In genomic region chr5:29818287-29818686, GRCm38 (mm10) we compare ENCODE assay signal across 23 mouse cellular contexts.
"Had no signal": no experiment of that assay in that cellular context is flagged by ENCODE, and none has a peak within 500 bp of the region (broad histone marks: within the 10 kb centered on the region; RNA-seq: fewer than 3 reads in every experiment).

No protein-coding gene starts in this region.

- H3K4me3 ChIP-seq: layer of hippocampus, adult 2 months; left cerebral cortex, adult 2 months; megakaryocyte, embryonic 14.5 days; midbrain, embryonic 10.5 days; midbrain, embryonic 13.5 days; myocyte; neural tube, embryonic 13.5 days had no signal

- H3K36me3 ChIP-seq: midbrain, embryonic 10.5 days; midbrain, embryonic 13.5 days; neural tube, embryonic 13.5 days had no signal

- H3K27me3 ChIP-seq: midbrain, embryonic 13.5 days; neural tube, embryonic 13.5 days had no signal

- DNase-seq: kidney, adult 18-20 months; kidney, adult 9 months; kidney, postnatal 14 days; kidney, postnatal 4 days; layer of hippocampus, postnatal 36 days; liver, postnatal 0 days; retina, postnatal 1 day; thymus, adult 2 months; thymus, postnatal 14 days; thymus, postnatal 4 days had no signal

- H3K4me2 ChIP-seq: liver, embryonic 11.5 days; midbrain, embryonic 13.5 days; neural tube, embryonic 13.5 days had no signal

- H3K27ac ChIP-seq: hindbrain, postnatal 0 days; layer of hippocampus, adult 2 months; left cerebral cortex, adult 2 months; liver, embryonic 14.5 days; midbrain, embryonic 10.5 days; midbrain, embryonic 13.5 days; neural tube, embryonic 13.5 days had no signal

- H3K9me3 ChIP-seq: midbrain, embryonic 10.5 days; midbrain, embryonic 13.5 days; neural tube, embryonic 13.5 days had no signal

- ATAC-seq: hindbrain, postnatal 0 days; inflammation-experienced regulatory T-cells, adult 6 months; intestine, embryonic 16.5 days; liver, postnatal 0 days; midbrain, embryonic 13.5 days; midbrain, embryonic 16.5 days had no signal

- H3K9ac ChIP-seq: liver, embryonic 14.5 days; liver, postnatal 0 days; midbrain, embryonic 13.5 days; neural tube, embryonic 13.5 days had no signal

- H3K4me1 ChIP-seq: midbrain, embryonic 10.5 days; midbrain, embryonic 13.5 days; neural tube, embryonic 13.5 days had no signal
